Mouse (Mus musculus): ENCODE measurements around the gene Hist1h2bk. TPM values are rescaled to one million over a fixed set of nuclear protein-coding genes. Genes with fewer than 3 reads are reported as not detected.

Gene Hist1h2bk
- total and polyA plus RNA-seq, 2 experiments from 2014 or later = 0.40 to 262 TPM

DNA sequence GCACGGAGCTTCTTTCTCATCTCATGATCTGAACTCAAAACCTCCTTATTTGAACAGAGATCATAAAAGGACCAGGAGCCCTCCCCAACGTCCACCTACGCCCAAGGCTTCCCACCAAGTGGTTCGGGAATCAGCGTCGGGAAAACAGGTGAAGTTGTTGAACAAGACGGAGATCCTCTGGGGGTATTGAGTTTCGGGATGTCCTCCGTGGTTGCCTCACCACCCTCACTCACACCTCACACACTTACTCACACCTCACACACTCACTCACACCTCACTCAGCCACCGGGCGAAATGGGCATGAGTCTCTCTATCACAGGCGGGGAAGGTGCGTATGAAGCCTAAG is 38.9 kb upstream of the Hist1h2bk start:
- 3% methylated on average over 13 of the region's 13 CpGs for WGBS

DNA sequence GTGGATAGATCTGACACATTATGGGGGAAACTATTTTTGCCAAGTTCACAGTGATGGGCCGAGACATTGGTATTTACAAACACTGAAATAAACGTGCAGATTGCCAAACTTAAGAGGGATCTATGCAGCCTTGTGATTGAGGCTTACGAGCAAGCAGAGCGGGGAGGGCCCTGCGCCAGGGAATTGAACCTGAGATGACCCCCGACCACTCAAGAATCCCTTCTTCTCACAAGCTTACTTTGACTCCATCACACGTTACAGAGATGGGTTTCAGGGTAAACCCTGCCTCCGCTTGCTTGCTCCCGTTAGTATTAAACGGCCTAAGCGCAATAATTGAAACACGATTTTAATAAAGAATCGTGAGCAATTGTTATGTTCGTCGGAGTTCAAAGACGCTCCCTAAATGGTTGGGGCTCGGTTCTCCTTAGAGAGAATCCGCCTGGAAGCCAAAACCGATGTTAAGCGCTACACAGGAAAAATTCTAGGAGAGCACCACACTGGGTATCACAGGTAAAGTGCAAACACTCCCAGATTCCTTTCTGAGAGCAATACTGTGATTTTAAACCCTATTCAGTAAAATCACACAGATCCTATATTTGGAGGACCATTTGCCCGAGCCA is 38.4 kb upstream of the Hist1h2bk start:
- WGBS = 2% methylated on average over 21 of the region's 21 CpGs
- H3K9ac ChIP-seq = no peak overlapping the region
- TF ChIP-seq CTCF (IDR thresholded peaks at IDR 0.05; ENCODE audit: low read depth) = no peak
- H3K4me1 ChIP-seq (ENCODE audit: insufficient read depth) = 0 out of 2 replicates have a peak, but pooled peaks cover 3% of the 10 kb centered on the region
- no peak overlapping the region for H3K27ac ChIP-seq (ENCODE audit: low read depth, low read length)
- DNase-seq (peak; percentile 46), ATAC-seq (no peak)
- peak overlapping the region; percentile 23; the same call in 1 of the 2 replicates for H3K4me2 ChIP-seq (ENCODE audit: low read depth)
- no peaks in the 10 kb centered on the region for H3K9me3 ChIP-seq (ENCODE audit: low read length)
- H3K4me3 ChIP-seq (ENCODE audit: low read depth, low read length) = peak overlapping the region; percentile 12; the same call in 1 of the 2 replicates
- H3K36me3 ChIP-seq (ENCODE audit: insufficient read depth) = no peaks in the 10 kb centered on the region
- peaks cover 79% of the 10 kb centered on the region for H3K27me3 ChIP-seq (ENCODE audit: insufficient read depth, low read length)

More for the DNA sequence above, 38.9 kb upstream of the Hist1h2bk start:
- no peak for TF ChIP-seq CTCF (IDR thresholded peaks at IDR 0.05; ENCODE audit: low read depth)
- no peaks in the 10 kb centered on the region for H3K9me3 ChIP-seq (ENCODE audit: low read length)
- no peak overlapping the region for H3K9ac ChIP-seq
- ATAC-seq (no peak), DNase-seq (no peak)
- no peak overlapping the region for H3K27ac ChIP-seq (ENCODE audit: low read depth, low read length)
- peaks cover 74% of the 10 kb centered on the region for H3K27me3 ChIP-seq (ENCODE audit: insufficient read depth, low read length)
- H3K4me1 ChIP-seq (ENCODE audit: insufficient read depth) = 0 out of 2 replicates have a peak, but pooled peaks cover 3% of the 10 kb centered on the region
- peak overlapping the region; percentile 16 for H3K4me3 ChIP-seq (ENCODE audit: low read depth, low read length)
- H3K36me3 ChIP-seq (ENCODE audit: insufficient read depth) = no peaks in the 10 kb centered on the region
- H3K4me2 ChIP-seq (ENCODE audit: low read depth) = peak overlapping the region; percentile 23; the same call in 1 of the 2 replicates

DNA sequence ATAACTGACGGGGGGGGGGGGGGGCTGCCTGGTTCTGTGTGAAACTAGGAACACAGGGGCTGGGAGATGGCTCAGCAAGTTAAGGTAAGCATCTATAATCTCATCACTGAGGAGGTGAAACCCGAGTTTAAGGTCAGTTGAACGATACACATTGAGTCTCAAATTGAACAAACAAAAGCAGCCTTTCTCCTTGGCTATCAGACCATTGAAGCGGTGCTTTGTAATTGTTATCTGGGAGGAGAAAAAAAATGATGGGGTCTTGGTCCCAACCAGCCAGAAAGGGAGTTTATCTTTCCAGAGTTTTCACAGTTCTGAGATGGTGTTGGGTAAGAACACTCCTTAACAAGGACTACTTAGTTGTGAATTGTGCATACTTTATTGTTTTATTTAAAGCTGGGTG is 37.8 kb upstream of the Hist1h2bk start:
- no peak for TF ChIP-seq CTCF (IDR thresholded peaks at IDR 0.05; ENCODE audit: low read depth)
- H3K4me3 ChIP-seq (ENCODE audit: low read depth, low read length) = no peak overlapping the region
- WGBS = 5% methylated on average over 4 of the region's 4 CpGs

DNA sequence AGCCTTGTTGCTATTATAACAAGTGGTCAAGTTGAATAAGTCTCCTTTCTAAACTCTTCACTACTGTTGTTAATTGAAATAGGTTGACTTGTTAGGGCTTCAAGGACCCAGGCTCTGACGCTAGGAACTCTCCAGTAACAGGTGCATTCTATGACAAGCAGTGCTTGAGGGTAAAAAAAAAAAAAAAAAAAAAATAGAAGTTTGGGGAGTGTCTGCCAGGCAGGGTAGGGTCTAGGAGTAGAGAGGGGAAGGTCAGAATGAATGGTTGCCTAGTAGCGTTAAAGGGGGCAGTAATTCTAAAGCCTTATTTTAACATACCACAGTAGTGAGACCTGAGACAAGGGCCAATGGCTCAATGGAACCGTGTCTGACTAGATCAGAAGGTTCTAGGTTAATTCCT is 37.3 kb upstream of the Hist1h2bk start:
- Histone ChIP-seq H3K9me3 (ENCODE audit: low read length) (no peaks in the 10 kb centered on the region), H3K27ac (ENCODE audit: low read depth, low read length) (no peak overlapping the region), H3K4me2 (ENCODE audit: low read depth) (no peak overlapping the region), H3K27me3 (ENCODE audit: insufficient read depth, low read length) (peaks cover 85% of the 10 kb centered on the region), H3K4me3 (ENCODE audit: low read depth, low read length) (no peak overlapping the region), H3K36me3 (ENCODE audit: insufficient read depth) (no peaks in the 10 kb centered on the region), H3K9ac (no peak overlapping the region), H3K4me1 (ENCODE audit: insufficient read depth) (0 out of 2 replicates have a peak, but pooled peaks cover 3% of the 10 kb centered on the region)
- no peak for DNase-seq
- ATAC-seq = no peak
- no peak for TF ChIP-seq CTCF (IDR thresholded peaks at IDR 0.05; ENCODE audit: low read depth)
- WGBS = 28% methylated on average over 3 of the region's 3 CpGs

More for the DNA sequence above, 37.8 kb upstream of the Hist1h2bk start:
- Histone ChIP-seq H3K9ac (no peak overlapping the region), H3K27ac (ENCODE audit: low read depth, low read length) (no peak overlapping the region), H3K9me3 (ENCODE audit: low read length) (no peaks in the 10 kb centered on the region), H3K36me3 (ENCODE audit: insufficient read depth) (no peaks in the 10 kb centered on the region), H3K4me1 (ENCODE audit: insufficient read depth) (0 out of 2 replicates have a peak, but pooled peaks cover 3% of the 10 kb centered on the region), H3K27me3 (ENCODE audit: insufficient read depth, low read length) (peaks cover 82% of the 10 kb centered on the region), H3K4me2 (ENCODE audit: low read depth) (no peak overlapping the region)
- ATAC-seq (no peak), DNase-seq (no peak)

DNA sequence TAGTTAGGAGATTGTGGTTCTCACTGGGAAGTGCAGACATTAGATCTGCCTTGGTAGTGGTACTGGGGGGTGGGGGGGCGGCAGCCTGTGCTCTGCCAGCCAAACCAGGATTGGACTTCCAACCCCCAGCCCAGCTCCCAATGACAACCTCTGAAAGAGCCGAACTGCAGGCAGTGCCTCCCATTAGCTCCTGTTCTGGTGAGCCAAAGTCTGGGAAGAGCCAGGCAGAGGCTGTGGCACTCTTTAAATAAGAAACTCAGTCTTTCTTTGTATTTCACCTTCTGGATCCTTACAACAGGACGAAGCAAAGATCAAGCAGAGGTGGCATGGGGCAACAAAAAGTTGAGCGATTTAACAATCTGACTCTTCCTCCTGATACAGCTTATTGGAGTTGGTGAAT is 36.5 kb upstream of the Hist1h2bk start:
- WGBS = 35% methylated on average over 4 of the region's 4 CpGs
- H3K4me2 ChIP-seq (ENCODE audit: low read depth) = no peak overlapping the region

DNA sequence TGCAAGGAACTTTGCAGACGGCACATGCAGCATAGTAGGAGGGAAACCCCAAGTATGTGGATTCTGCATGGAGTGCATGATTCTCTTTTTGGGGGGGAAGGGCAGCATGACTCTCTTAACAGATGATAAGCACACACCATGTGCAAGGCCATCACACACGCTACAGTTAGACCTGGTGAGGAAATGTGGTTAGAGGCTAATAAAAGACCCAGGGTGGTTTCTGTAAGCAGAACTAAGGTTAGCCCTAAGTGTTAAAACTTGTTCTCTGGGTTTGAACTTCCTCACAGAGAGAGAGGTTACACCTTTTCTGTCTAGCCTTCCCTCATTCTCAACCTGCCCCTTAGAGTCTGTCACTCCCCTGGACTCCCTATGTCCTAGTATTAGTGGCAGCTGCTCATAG is 34.3 kb upstream of the Hist1h2bk start:
- no peak overlapping the region for H3K4me2 ChIP-seq (ENCODE audit: low read depth)
- H3K4me1 ChIP-seq (ENCODE audit: insufficient read depth) = 0 out of 2 replicates have a peak, but pooled peaks cover 3% of the 10 kb centered on the region
- no peak for DNase-seq
- H3K9me3 ChIP-seq (ENCODE audit: low read length) = no peaks in the 10 kb centered on the region
- no peak for ATAC-seq
- H3K27me3 ChIP-seq (ENCODE audit: insufficient read depth, low read length) = peaks cover 95% of the 10 kb centered on the region
- TF ChIP-seq CTCF (IDR thresholded peaks at IDR 0.05; ENCODE audit: low read depth) = no peak
- H3K36me3 ChIP-seq (ENCODE audit: insufficient read depth) = no peaks in the 10 kb centered on the region
- no peak overlapping the region for H3K27ac ChIP-seq (ENCODE audit: low read depth, low read length)
- H3K9ac ChIP-seq = no peak overlapping the region
- WGBS = 77% methylated on average over 2 of the region's 2 CpGs
- H3K4me3 ChIP-seq (ENCODE audit: low read depth, low read length) = no peak overlapping the region

More for the DNA sequence above, 36.5 kb upstream of the Hist1h2bk start:
- H3K9ac ChIP-seq = no peak overlapping the region
- H3K9me3 ChIP-seq (ENCODE audit: low read length) = no peaks in the 10 kb centered on the region
- no peak for ATAC-seq
- no peak overlapping the region for H3K27ac ChIP-seq (ENCODE audit: low read depth, low read length)
- peaks cover 93% of the 10 kb centered on the region for H3K27me3 ChIP-seq (ENCODE audit: insufficient read depth, low read length)
- no peaks in the 10 kb centered on the region for H3K36me3 ChIP-seq (ENCODE audit: insufficient read depth)
- 0 out of 2 replicates have a peak, but pooled peaks cover 3% of the 10 kb centered on the region for H3K4me1 ChIP-seq (ENCODE audit: insufficient read depth)
- DNase-seq = no peak
- no peak for TF ChIP-seq CTCF (IDR thresholded peaks at IDR 0.05; ENCODE audit: low read depth)
- H3K4me3 ChIP-seq (ENCODE audit: low read depth, low read length) = no peak overlapping the region

DNA sequence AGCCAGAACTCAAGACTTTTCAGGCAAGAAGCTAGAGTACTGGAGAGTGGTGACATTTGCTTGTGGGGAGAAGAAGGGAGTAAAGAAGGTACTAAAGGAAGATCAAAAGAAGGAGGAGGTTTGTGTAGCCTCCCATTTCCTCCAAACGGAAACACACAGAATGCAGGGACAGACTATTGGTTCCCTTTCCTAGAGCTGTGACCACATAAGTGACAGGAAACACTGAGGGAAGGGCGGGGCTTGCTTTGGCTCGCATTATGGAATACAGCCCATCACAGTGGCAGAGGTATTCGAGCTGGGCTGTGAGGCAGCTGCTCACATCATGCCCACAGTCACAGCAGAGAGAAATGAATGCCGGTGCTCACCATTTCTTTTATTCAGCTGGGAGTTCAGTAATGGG is 33.8 kb upstream of the Hist1h2bk start:
- Histone ChIP-seq H3K4me3 (ENCODE audit: low read depth, low read length) (no peak overlapping the region), H3K4me2 (ENCODE audit: low read depth) (no peak overlapping the region), H3K9me3 (ENCODE audit: low read length) (no peaks in the 10 kb centered on the region), H3K36me3 (ENCODE audit: insufficient read depth) (no peaks in the 10 kb centered on the region), H3K9ac (no peak overlapping the region), H3K27ac (ENCODE audit: low read depth, low read length) (no peak overlapping the region), H3K4me1 (ENCODE audit: insufficient read depth) (0 out of 2 replicates have a peak, but pooled peaks cover 4% of the 10 kb centered on the region), H3K27me3 (ENCODE audit: insufficient read depth, low read length) (peaks cover 94% of the 10 kb centered on the region)
- DNase-seq = no peak
- ATAC-seq = no peak
- no peak for TF ChIP-seq CTCF (IDR thresholded peaks at IDR 0.05; ENCODE audit: low read depth)
- 23% methylated on average over 5 of the region's 5 CpGs for WGBS
